Mouse (Mus musculus) heart, embryonic 13.5 days (tissue): ENCODE measurements around the gene Dgcr8. TPM values are rescaled to one million over a fixed set of nuclear protein-coding genes. Genes with fewer than 3 reads are reported as not detected.
A peak's percentile ranks its signal among the peaks of the same experiment; 100 is the strongest.

Experiments
- ATAC-seq: fragments of 200-750 bp; cut with Nextera tagmentation; 2 replicates; pipeline ENCODE4 v1.8.0; 2017; ENCODE audit warnings: moderate TSS enrichment; ENCODE audit not compliant: insufficient number of reproducible peaks, low FRiP score, low TSS enrichment; ENCODE audit errors: extremely low read depth
- H3K27ac ChIP-seq: fragments of 300-500 bp; sonication (generic); replicated peaks from 2 replicates; pipeline ENCODE4 v1.5.1; 2015; ENCODE audit warnings: moderate library complexity, mild to moderate bottlenecking, inconsistent platforms
- H3K27me3 ChIP-seq: fragments of 300-500 bp; sonication (generic); replicated peaks from 2 replicates; pipeline ENCODE4 v1.6.1; 2015; ENCODE audit warnings: mild to moderate bottlenecking, inconsistent platforms
- H3K36me3 ChIP-seq: fragments of 300-500 bp; sonication (generic); 2 replicates; pipeline ENCODE4 v1.6.1; 2015; ENCODE audit warnings: mild to moderate bottlenecking, inconsistent platforms
- H3K4me1 ChIP-seq: fragments of 300-500 bp; sonication (generic); 2 replicates; pipeline ENCODE4 v1.6.1; 2015; ENCODE audit warnings: inconsistent platforms
- H3K4me2 ChIP-seq: fragments of 300-500 bp; sonication (generic); 2 replicates; pipeline ENCODE4 v1.6.1; 2015; ENCODE audit warnings: inconsistent platforms, mild to moderate bottlenecking, moderate library complexity
- H3K4me3 ChIP-seq: fragments of 300-500 bp; sonication (generic); 2 replicates; pipeline ENCODE4 v1.5.1; 2015; ENCODE audit warnings: moderate library complexity, mild to moderate bottlenecking, inconsistent platforms
- H3K9ac ChIP-seq: fragments of 300-500 bp; sonication (generic); 2 replicates; pipeline ENCODE4 v1.6.1; 2015; ENCODE audit warnings: inconsistent platforms, mild to moderate bottlenecking, moderate library complexity
- H3K9me3 ChIP-seq: fragments of 300-500 bp; sonication (generic); 2 replicates; pipeline ENCODE4 v1.6.1; 2016; ENCODE audit warnings: inconsistent platforms
- WGBS: fragments of 180-500 bp; shearing (Covaris S2); methylation state at CpG from one replicate; pipeline ENCODE4 v1.1.7; 2015; ENCODE audit warnings: mixed read lengths; 5-methylcytosine and 5-hydroxymethylcytosine counted together
- polyA plus RNA-seq: library from polyadenylated mRNA; unstranded; fragments of >200 nt; fragmentation: Nextera tagmentation; extraction: Ambion mirVana; gene quantifications from 2 replicates; pipeline ENCODE4 v1.2.1, GENCODE M21; 2015

The Dgcr8 gene
- polyA plus RNA-seq = 20.1 and 20.4 TPM in 2 replicates

DNA sequence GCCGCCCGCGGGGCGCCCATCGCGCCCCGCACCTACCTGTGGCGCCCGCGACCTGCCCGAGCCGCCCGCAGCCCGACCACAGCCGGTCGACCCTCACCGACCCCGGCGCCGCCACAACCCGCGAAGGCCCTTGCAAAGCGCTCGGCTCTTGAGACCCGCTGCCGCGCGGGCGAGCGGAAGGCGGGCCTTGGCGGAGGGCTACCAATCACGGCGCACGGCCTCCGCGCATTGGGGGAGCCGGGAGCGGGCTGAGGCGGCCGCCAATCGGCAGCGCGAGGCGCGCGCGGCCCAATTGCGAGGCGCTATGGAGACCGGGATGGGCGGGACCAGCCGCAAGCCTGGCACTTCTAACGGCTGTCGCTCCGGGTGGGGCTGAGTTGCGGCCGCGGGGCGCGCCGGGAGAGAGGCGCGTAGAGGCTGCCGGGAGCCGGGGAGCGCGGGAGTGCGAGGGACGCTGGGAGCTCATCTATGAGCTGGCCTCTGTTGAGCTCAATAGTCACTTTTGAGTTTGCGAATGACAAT is at the start of gene Dgcr8:
Gene Dgcr8 (minus strand): TSS at position 180 of the 522 bp plus-strand sequence.
- H3K27me3 ChIP-seq = no peaks in the 10 kb centered on the region
- under 1% methylated on average over 59 of the region's 71 CpGs for WGBS
- peak within 1 kb of the TSS; percentile 93 for H3K27ac ChIP-seq
- no peaks in the 10 kb centered on the region for H3K9me3 ChIP-seq
- peaks cover 35% of the 10 kb centered on the region for H3K4me1 ChIP-seq
- peak within 1 kb of the TSS; percentile 97 for H3K4me2 ChIP-seq
- H3K9ac ChIP-seq = peak within 1 kb of the TSS; percentile 99
- peaks cover 30% of the 10 kb centered on the region for H3K36me3 ChIP-seq
- peak within 1 kb of the TSS; percentile 95 for H3K4me3 ChIP-seq
- ATAC-seq = peak; percentile 98

DNA sequence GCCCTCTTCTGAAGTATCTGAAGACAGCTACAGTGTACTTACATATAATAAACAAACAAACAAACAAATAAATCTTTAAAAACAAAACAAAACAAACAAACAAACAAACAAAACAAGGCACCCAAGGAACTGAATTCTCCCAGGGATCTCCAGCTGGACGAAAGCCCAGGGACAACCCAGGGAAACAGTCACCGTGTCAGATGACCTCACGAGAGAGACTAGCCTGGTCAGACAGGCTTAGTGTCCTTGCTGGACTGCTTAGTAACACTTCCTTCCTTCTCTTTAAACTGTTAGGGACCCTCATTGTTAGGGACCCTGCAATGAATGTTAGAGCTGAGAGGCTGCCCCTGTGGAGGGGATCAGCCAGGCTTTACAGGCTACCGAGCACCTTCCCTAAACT is 48.2 kb upstream of the Dgcr8 start:
- ATAC-seq = no peak
- H3K9ac ChIP-seq = no peak overlapping the region
- no peaks in the 10 kb centered on the region for H3K27me3 ChIP-seq
- H3K4me2 ChIP-seq = no peak overlapping the region
- H3K36me3 ChIP-seq = peaks cover 21% of the 10 kb centered on the region
- H3K4me3 ChIP-seq = no peak overlapping the region
- WGBS = 75% methylated on average over 4 of the region's 4 CpGs
- H3K9me3 ChIP-seq = no peaks in the 10 kb centered on the region
- H3K27ac ChIP-seq = no peak overlapping the region
- peaks cover 46% of the 10 kb centered on the region for H3K4me1 ChIP-seq

DNA sequence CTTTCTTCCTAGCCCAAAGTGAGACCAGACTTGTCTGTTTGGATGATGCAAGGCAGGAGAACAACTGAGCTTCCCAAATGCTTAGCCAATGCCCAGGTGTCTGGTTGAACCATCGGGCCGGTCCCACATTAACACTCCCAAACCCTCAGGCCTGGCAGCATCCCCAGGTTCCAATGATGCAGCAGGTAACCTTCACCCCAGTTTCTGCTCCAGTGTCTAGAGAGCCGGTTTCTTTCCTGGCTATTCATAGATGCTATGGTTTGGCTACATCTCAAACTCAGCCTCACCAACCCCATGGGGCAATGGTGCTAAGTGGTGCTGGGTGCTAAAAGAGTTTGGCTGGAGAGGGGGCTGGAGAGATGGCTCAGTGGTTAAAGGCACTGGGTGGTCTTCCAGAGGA is 46.9 kb upstream of the Dgcr8 start:
- 93% methylated on average over 3 of the region's 3 CpGs for WGBS
- peaks cover 37% of the 10 kb centered on the region for H3K4me1 ChIP-seq
- peaks cover 31% of the 10 kb centered on the region for H3K36me3 ChIP-seq
- no peak for ATAC-seq
- no peak overlapping the region for H3K27ac ChIP-seq
- H3K9ac ChIP-seq = no peak overlapping the region
- no peaks in the 10 kb centered on the region for H3K27me3 ChIP-seq
- no peak overlapping the region for H3K4me2 ChIP-seq
- no peak overlapping the region for H3K4me3 ChIP-seq
- no peaks in the 10 kb centered on the region for H3K9me3 ChIP-seq

DNA sequence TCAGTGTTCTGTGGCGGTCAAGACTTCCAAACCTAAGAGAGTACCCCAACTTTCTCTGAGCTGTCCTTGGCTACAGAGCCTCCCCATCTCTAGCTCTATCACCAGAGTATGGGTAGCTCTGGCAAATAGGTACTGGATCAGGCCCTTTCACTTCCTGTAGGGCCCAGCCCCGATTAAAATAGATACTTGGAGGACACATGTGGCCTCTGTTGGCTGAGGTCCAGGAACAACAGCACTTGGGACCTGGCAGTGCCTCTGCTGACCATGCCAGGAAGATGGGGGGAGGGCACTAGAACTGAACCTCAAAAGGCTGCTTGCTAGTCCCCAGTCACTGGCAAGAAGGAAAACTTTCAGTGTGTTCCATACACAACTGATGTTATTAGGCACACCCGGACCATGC is 44.9 kb upstream of the Dgcr8 start:
- Histone ChIP-seq H3K9me3 (no peaks in the 10 kb centered on the region), H3K27me3 (no peaks in the 10 kb centered on the region), H3K4me2 (no peak overlapping the region), H3K27ac (no peak overlapping the region; the same call in 1 of the 2 replicates), H3K4me1 (peaks cover 30% of the 10 kb centered on the region), H3K9ac (no peak overlapping the region), H3K4me3 (no peak overlapping the region), H3K36me3 (peaks cover 31% of the 10 kb centered on the region)
- no peak for ATAC-seq
- 64% methylated on average over 3 of the region's 3 CpGs for WGBS

DNA sequence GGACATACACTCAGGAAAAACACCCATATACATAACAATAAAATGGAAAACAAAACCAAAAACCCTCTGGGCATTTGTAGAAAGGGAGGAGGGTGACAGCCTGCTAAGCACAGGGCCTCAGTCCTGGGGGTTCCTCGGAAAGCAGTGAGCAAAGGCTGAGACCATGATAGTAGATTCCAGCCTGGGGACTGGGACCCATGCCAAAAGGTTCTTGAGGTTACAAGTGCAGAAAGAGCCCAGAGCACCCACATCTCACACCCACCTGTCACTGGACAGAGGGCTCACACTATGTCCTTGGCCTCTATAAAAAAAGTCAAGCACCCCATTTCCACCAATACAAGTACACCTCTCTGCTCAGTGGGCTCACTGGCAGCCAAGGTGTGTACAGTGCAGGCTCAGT is 39.5 kb upstream of the Dgcr8 start:
- ATAC-seq = 0 out of 2 replicates have a peak, but pooled peaks have one; percentile 65
- Histone ChIP-seq H3K9ac (no peak overlapping the region), H3K4me3 (no peak overlapping the region), H3K4me1 (peaks cover 23% of the 10 kb centered on the region), H3K4me2 (no peak overlapping the region), H3K9me3 (no peaks in the 10 kb centered on the region), H3K27me3 (no peaks in the 10 kb centered on the region), H3K36me3 (peaks cover 25% of the 10 kb centered on the region), H3K27ac (peak overlapping the region; percentile 71)
- WGBS = 56% methylated on average over 1 of the region's 1 CpGs

DNA sequence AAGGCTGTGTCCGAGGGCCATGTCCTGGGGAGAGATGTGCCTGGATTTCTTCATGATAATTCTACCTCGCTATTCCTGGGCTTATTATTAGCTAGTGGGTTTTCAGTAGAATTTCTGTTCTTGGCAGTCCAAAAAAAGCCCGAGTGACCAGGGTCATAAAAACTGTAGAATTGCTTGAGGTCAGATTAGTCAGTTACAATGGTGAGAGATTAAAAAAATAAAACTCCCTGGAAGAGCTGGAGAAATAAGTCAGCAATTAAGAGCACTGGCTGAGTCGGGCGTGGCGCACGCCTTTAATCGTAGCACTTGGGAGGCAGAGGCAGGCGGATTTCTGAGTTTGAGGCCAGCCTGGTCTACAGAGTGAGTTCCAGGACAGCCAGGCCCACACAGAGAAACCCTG is 38.9 kb upstream of the Dgcr8 start:
- ATAC-seq = no peak
- no peaks in the 10 kb centered on the region for H3K9me3 ChIP-seq
- H3K36me3 ChIP-seq = peaks cover 26% of the 10 kb centered on the region
- no peaks in the 10 kb centered on the region for H3K27me3 ChIP-seq
- H3K4me2 ChIP-seq = no peak overlapping the region
- no peak overlapping the region for H3K9ac ChIP-seq
- peaks cover 22% of the 10 kb centered on the region for H3K4me1 ChIP-seq
- WGBS = 93% methylated on average over 9 of the region's 9 CpGs
- no peak overlapping the region for H3K4me3 ChIP-seq
- H3K27ac ChIP-seq = peak overlapping the region; percentile 71

DNA sequence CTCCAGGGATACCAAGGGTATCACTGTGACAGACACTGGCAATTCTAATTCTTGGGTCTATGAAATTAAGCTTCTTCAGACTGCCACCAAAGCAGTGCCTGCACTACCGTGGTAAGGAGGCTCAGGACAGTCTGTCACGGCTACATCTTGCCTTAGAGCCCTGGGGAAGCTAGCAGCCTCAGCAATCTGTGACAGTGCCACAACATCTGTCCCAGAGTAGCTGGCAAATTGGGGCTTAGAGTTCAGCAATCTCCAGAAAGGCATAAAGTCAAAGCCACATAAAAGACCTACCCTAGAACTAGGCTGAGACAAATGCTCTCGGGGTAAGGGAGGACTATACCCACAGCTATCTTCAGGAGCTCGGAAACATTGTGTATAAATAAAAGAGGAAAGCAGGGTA is 36.7 kb upstream of the Dgcr8 start:
- no peak overlapping the region for H3K27ac ChIP-seq
- WGBS = 70% methylated on average over 4 of the region's 4 CpGs
- no peaks in the 10 kb centered on the region for H3K9me3 ChIP-seq
- no peak overlapping the region for H3K4me3 ChIP-seq
- H3K36me3 ChIP-seq = peaks cover 28% of the 10 kb centered on the region
- no peak for ATAC-seq
- no peak overlapping the region for H3K9ac ChIP-seq
- H3K4me2 ChIP-seq = no peak overlapping the region
- H3K27me3 ChIP-seq = no peaks in the 10 kb centered on the region
- peaks cover 22% of the 10 kb centered on the region for H3K4me1 ChIP-seq

DNA sequence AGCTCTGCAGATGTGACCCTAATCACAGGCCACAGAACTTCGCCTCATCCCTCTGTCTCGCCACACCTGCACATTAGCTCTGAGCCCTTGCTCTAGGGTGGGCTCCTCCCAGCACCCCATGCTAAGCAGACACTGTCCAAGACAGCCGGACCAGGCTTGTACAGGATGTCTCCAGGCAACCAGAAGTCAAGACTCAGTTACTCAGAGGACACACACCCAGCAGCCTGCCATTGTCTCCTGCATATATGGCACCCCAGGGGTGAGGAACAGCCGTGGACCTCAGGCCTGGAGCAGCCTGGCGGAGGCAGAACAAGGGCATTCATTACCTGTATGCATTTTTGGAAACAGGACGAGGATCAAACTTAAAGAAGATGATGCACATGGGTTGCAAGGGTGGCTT is 35.0 kb upstream of the Dgcr8 start:
- no peak overlapping the region for H3K4me2 ChIP-seq
- H3K27ac ChIP-seq = no peak overlapping the region
- H3K4me1 ChIP-seq = peaks cover 13% of the 10 kb centered on the region
- 89% methylated on average over 6 of the region's 6 CpGs for WGBS
- H3K36me3 ChIP-seq = peaks cover 36% of the 10 kb centered on the region
- ATAC-seq = no peak
- H3K9ac ChIP-seq = no peak overlapping the region
- no peaks in the 10 kb centered on the region for H3K27me3 ChIP-seq
- no peak overlapping the region for H3K4me3 ChIP-seq
- H3K9me3 ChIP-seq = no peaks in the 10 kb centered on the region

DNA sequence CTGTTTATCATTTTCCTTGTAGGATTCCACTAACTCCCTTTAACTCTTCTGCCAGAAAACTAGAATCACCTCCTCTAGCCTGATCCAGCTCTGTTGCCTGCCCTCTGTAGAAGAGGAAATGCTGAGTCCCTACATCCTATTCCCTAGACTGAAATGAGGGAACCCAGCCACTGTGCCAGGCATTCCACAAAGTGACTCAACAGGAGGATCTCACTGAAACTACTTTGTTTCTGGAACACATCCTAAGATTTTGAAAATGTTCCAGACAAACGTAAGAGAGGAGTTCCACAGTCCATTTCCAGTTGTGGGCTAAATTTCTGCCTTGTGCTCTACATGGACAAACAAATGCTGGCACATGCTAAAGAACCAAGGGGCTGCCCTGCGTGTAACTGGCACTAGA is 34.4 kb upstream of the Dgcr8 start:
- no peak for ATAC-seq
- 81% methylated on average over 2 of the region's 2 CpGs for whole genome bisulfite sequencing
- Histone ChIP-seq H3K36me3 (peaks cover 39% of the 10 kb centered on the region), H3K9ac (no peak overlapping the region), H3K4me1 (peaks cover 8% of the 10 kb centered on the region), H3K9me3 (no peaks in the 10 kb centered on the region), H3K27me3 (no peaks in the 10 kb centered on the region), H3K4me2 (no peak overlapping the region), H3K4me3 (no peak overlapping the region), H3K27ac (no peak overlapping the region)

DNA sequence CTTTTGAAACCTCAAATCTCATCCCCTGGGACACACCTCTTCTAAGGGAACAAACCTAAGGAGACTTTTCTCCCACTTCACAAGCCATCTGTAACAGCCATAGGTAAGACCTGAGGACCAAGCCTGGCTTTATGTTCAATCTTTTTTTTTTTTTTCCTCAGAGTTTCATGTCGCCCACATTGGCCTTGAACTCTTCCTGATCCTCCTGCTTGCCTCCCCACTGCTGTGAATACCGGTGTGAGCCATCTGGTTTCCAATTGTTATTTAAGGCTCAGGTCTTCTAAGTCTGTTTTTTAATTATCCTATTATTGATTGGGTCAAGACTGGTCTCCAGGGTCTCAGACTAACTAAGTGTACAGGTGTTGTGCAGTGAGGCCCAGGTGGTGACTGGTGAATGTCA is 32.4 kb upstream of the Dgcr8 start:
- no peak for ATAC-seq
- H3K4me1 ChIP-seq = no peaks in the 10 kb centered on the region
- no peak overlapping the region for H3K4me2 ChIP-seq
- no peaks in the 10 kb centered on the region for H3K9me3 ChIP-seq
- no peak overlapping the region for H3K27ac ChIP-seq
- WGBS = 83% methylated on average over 2 of the region's 2 CpGs
- no peak overlapping the region for H3K9ac ChIP-seq
- no peak overlapping the region for H3K4me3 ChIP-seq
- no peaks in the 10 kb centered on the region for H3K27me3 ChIP-seq
- H3K36me3 ChIP-seq = peaks cover 48% of the 10 kb centered on the region

DNA sequence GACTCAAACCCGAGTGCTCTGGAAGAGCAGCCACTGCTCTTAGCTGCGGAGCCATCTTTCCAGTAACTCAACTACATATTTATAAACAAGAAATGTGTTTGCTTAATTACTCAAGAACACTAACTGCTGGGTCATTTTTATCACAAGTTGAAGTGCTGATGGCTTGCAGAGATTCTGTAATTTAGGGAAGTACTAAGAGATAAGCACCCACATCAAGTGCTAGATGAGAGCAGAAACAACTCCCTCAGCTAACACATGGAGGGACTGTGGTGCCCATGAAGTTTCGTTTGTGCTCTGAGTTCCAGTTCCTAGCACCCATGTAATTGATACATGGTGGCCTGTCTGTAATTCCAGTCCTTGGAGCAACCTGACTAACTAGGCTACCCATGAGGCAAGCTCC is 29.9 kb upstream of the Dgcr8 start:
- H3K27me3 ChIP-seq = no peaks in the 10 kb centered on the region
- H3K9ac ChIP-seq = no peak overlapping the region
- no peaks in the 10 kb centered on the region for H3K9me3 ChIP-seq
- no peaks in the 10 kb centered on the region for H3K4me1 ChIP-seq
- 76% methylated on average over 3 of the region's 3 CpGs for WGBS
- no peak overlapping the region for H3K4me3 ChIP-seq
- no peak for ATAC-seq
- peaks cover 52% of the 10 kb centered on the region for H3K36me3 ChIP-seq
- H3K27ac ChIP-seq = no peak overlapping the region
- H3K4me2 ChIP-seq = no peak overlapping the region

DNA sequence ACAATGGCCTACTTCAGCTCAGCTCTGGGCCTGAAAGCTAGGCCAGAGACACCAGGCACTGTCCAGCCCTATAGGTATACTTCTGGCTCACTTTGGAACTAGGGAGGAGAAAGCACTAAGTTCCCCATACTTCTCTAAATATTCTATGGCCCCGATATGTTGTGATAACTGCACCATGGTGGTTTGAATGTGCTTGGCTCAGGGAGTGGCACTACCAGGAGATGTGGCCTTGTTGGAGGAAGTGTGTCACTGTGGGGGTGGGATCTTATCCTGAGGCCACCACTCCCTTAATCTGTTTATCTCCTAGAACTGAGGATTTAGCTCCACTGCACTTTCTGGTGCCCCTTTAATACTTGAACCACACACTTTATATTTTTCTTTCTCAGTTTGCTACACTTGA is 19.1 kb upstream of the Dgcr8 start:
- Histone ChIP-seq H3K9me3 (no peaks in the 10 kb centered on the region), H3K4me1 (no peaks in the 10 kb centered on the region), H3K27ac (no peak overlapping the region), H3K27me3 (no peaks in the 10 kb centered on the region), H3K9ac (no peak overlapping the region), H3K4me3 (no peak overlapping the region), H3K4me2 (no peak overlapping the region), H3K36me3 (peaks cover 76% of the 10 kb centered on the region)
- ATAC-seq = no peak
- WGBS = 83% methylated on average over 1 of the region's 1 CpGs
